Mouse (Mus musculus) neural tube, embryonic 14.5 days (tissue): ENCODE results near the gene Terb2. TPM values are rescaled to one million over a fixed set of nuclear protein-coding genes. Genes with fewer than 3 reads are reported as not detected.

ENCODE experiments used
- ATAC-seq: fragments of 200-750 bp; cut with Nextera tagmentation; 2 replicates; pipeline ENCODE4 v1.8.0; 2017; ENCODE audit warnings: low read depth, mild to moderate bottlenecking, moderate TSS enrichment, moderate library complexity
- H3K27ac ChIP-seq: fragments of 300-500 bp; sonication (generic); 2 replicates; pipeline ENCODE4 v1.5.1; 2014; ENCODE audit warnings: low read depth, mild to moderate bottlenecking, control low read depth, low read length, moderate library complexity, mixed read lengths
- H3K27me3 ChIP-seq: fragments of 300-500 bp; sonication (generic); 2 replicates; pipeline ENCODE4 v1.6.1; 2014; ENCODE audit warnings: low read length; ENCODE audit not compliant: control insufficient read depth, insufficient read depth
- H3K36me3 ChIP-seq: fragments of 300-500 bp; sonication (generic); 2 replicates; pipeline ENCODE4 v1.6.1; 2014; ENCODE audit warnings: low read length, mixed read lengths; ENCODE audit not compliant: control insufficient read depth, insufficient read depth
- H3K4me1 ChIP-seq: fragments of 300-500 bp; sonication (generic); 2 replicates; pipeline ENCODE4 v1.6.1; 2014; ENCODE audit warnings: low read length; ENCODE audit not compliant: control insufficient read depth, insufficient read depth
- H3K4me2 ChIP-seq: fragments of 300-500 bp; sonication (generic); 2 replicates; pipeline ENCODE4 v1.6.1; 2014; ENCODE audit warnings: mild to moderate bottlenecking, low read depth, low read length, control low read depth
- H3K4me3 ChIP-seq: fragments of 300-500 bp; sonication (generic); 2 replicates; pipeline ENCODE4 v1.5.1; 2014; ENCODE audit warnings: low read depth, low read length, control low read depth, mixed read lengths
- H3K9ac ChIP-seq: fragments of 300-500 bp; sonication (generic); replicated peaks from 2 replicates; pipeline ENCODE4 v1.6.1; 2014; ENCODE audit warnings: low read depth, mild to moderate bottlenecking, control low read depth, low read length, mixed read lengths
- H3K9me3 ChIP-seq: fragments of 300-500 bp; sonication (generic); 2 replicates; pipeline ENCODE4 v1.6.1; 2016; ENCODE audit warnings: low read length; ENCODE audit not compliant: control insufficient read depth
- WGBS: fragments of 180-500 bp; shearing (Covaris S2); extraction: QIAGEN DNeasy Blood & Tissue Kit; methylation state at CpG from one replicate; pipeline ENCODE4 v1.1.7; 2014; 5-methylcytosine and 5-hydroxymethylcytosine counted together
- polyA plus RNA-seq: library from polyadenylated mRNA; unstranded; fragments of >200 nt; fragmentation: Nextera tagmentation; extraction: Ambion mirVana; gene quantifications from 2 replicates; pipeline ENCODE4 v1.2.1, GENCODE M21; 2014

The Terb2 gene
- polyA plus RNA-seq, 1 experiment from 2014 or later = not detected

- WGBS = 93% methylated on average over 10 of the region's 10 CpGs
- ATAC-seq = no peak
- Histone ChIP-seq H3K4me3 (no peak overlapping the region), H3K9ac (no peak overlapping the region), H3K27me3 (no peaks in the 10 kb centered on the region), H3K4me2 (no peak overlapping the region), H3K27ac (no peak overlapping the region), H3K36me3 (no peaks in the 10 kb centered on the region), H3K9me3 (no peaks in the 10 kb centered on the region), H3K4me1 (no peaks in the 10 kb centered on the region)
Measured at GRCm38 (mm10) chr2:122247786-122248185, 61.7 kb downstream of the Terb2 start.

- H3K27me3 ChIP-seq = no peaks in the 10 kb centered on the region
- no peak for ATAC-seq
Measured at GRCm38 (mm10) chr2:122255997-122256396, 69.9 kb downstream of the Terb2 start.

More at GRCm38 (mm10) chr2:122255997-122256396, 69.9 kb downstream of the Terb2 start:
- Histone ChIP-seq H3K4me2 (no peak overlapping the region), H3K27ac (no peak overlapping the region), H3K36me3 (no peaks in the 10 kb centered on the region), H3K9ac (no peak overlapping the region), H3K4me1 (no peaks in the 10 kb centered on the region), H3K9me3 (no peaks in the 10 kb centered on the region), H3K4me3 (no peak overlapping the region)
- 96% methylated on average over 5 of the region's 5 CpGs for WGBS

Other genes starting within 250 kb of the Terb2 start
- gene Ctdspl2, start 230.3 kb upstream of the Terb2 start, polyA plus RNA-seq = 37.7 and 42.0 TPM in 2 replicates
- gene Mageb3, start 230.2 kb upstream of the Terb2 start, polyA plus RNA-seq = 0.26 and 0.36 TPM in 2 replicates
- gene Eif3j1, start 157.7 kb upstream of the Terb2 start, polyA plus RNA-seq = 11.4 and 14.3 TPM in 2 replicates
- 10.2 and 10.4 TPM in 2 replicates for gene Spg11, start 67.9 kb upstream of the Terb2 start, polyA plus RNA-seq
- gene B2m, start 38.6 kb upstream of the Terb2 start, polyA plus RNA-seq = 63.5 and 114 TPM in 2 replicates
- not detected in 2 replicates for gene Trim69, start 25.6 kb upstream of the Terb2 start, polyA plus RNA-seq
- 0.08 TPM in 1 of 2 replicates, not detected in the other for gene Patl2, start 83 bp upstream of the Terb2 start, polyA plus RNA-seq
- 21.1 and 22.7 TPM in 2 replicates for gene Sord, start 48.5 kb downstream of the Terb2 start, polyA plus RNA-seq
- gene Duox2, start 112.2 kb downstream of the Terb2 start, polyA plus RNA-seq = not detected in 2 replicates
- gene Duoxa2, start 112.6 kb downstream of the Terb2 start, polyA plus RNA-seq = 0.17 and 0.37 TPM in 2 replicates
- gene Duoxa1, start 127.5 kb downstream of the Terb2 start, polyA plus RNA-seq = 0.32 TPM in 1 of 2 replicates, not detected in the other
- 0.13 and 0.15 TPM in 2 replicates for gene Duox1, start 129.4 kb downstream of the Terb2 start, polyA plus RNA-seq
- 16.7 and 17.5 TPM in 2 replicates for gene Shf, start 182.9 kb downstream of the Terb2 start, polyA plus RNA-seq
- 0.14 TPM in 1 of 2 replicates, not detected in the other for gene Slc28a2, start 240.2 kb downstream of the Terb2 start, polyA plus RNA-seq